ENCODE assay signal across 11 mouse cellular contexts in the genomic region with DNA sequence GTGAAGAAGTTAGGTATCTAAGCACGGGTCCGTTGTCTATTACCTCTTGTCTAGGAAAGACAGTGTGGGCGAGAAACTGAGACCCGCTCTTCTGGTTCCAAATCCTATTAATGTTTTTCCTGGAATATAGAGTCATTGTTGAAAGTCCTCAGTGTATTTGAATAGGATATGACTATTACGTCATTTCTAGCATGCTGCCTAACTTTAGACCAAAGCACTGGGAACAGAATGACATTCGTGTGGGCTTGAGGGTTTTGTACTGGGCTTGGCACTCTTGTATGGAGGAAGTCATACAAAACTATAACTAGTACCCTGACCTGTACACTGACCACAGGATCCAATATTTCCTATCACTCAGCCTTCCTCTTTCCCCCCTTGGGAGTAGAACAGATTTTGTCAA.
"Had no signal": no experiment of that assay in that cellular context is flagged by ENCODE, and none has a peak within 500 bp of the region (broad histone marks: within the 10 kb centered on the region; RNA-seq: fewer than 3 reads in every experiment).

No protein-coding gene starts in this region.

- H3K27ac ChIP-seq: kidney, embryonic 15.5 days; limb, embryonic 13.5 days; liver, embryonic 14.5 days; midbrain, embryonic 12.5 days; stomach, embryonic 15.5 days had no signal

- H3K36me3 ChIP-seq: kidney, embryonic 15.5 days; limb, embryonic 13.5 days; midbrain, embryonic 12.5 days; stomach, embryonic 15.5 days had no signal

- H3K4me1 ChIP-seq: kidney, embryonic 15.5 days; limb, embryonic 13.5 days; midbrain, embryonic 12.5 days; stomach, embryonic 15.5 days had no signal

- H3K27me3 ChIP-seq: kidney, embryonic 15.5 days; limb, embryonic 13.5 days; midbrain, embryonic 12.5 days; stomach, embryonic 15.5 days had no signal

- H3K4me2 ChIP-seq: kidney, embryonic 15.5 days; limb, embryonic 13.5 days; midbrain, embryonic 12.5 days; stomach, embryonic 15.5 days had no signal

- H3K9ac ChIP-seq: kidney, embryonic 15.5 days; limb, embryonic 13.5 days; liver, embryonic 14.5 days; midbrain, embryonic 12.5 days; stomach, embryonic 15.5 days had no signal

- DNase-seq: kidney, adult 2 months; kidney, postnatal 14 days; layer of hippocampus, adult 9-11 months; left cerebral cortex, postnatal 4 days; thymus, adult 2 months; thymus, postnatal 36 days had no signal

- H3K4me3 ChIP-seq: kidney, embryonic 15.5 days; limb, embryonic 13.5 days; midbrain, embryonic 12.5 days; stomach, embryonic 15.5 days had no signal

- H3K9me3 ChIP-seq: kidney, embryonic 15.5 days; limb, embryonic 13.5 days; midbrain, embryonic 12.5 days; stomach, embryonic 15.5 days had no signal
